ENCODE assay signal across 14 mouse cellular contexts in genomic region chr9:20666510-20667034, GRCm38 (mm10). TPM values are rescaled to one million over a fixed set of nuclear protein-coding genes. Genes with fewer than 3 reads are reported as not detected.
A peak's percentile ranks its signal among the peaks of the same experiment; 100 is the strongest.
DNase-seq lines count a peak whose midpoint lies in the region; TF ChIP-seq lines count a peak whose summit lies in the region.
"Had no signal": no experiment of that assay in that cellular context is flagged by ENCODE, and none has a peak within 500 bp of the region (broad histone marks: within the 10 kb centered on the region; RNA-seq: fewer than 3 reads in every experiment).

No protein-coding gene starts in this region.

- H3K27ac ChIP-seq in gastrocnemius, adult 2 months = no peak overlapping the region

- no peak for TF ChIP-seq CTCF in gastrocnemius, adult 2 months (IDR thresholded peaks at IDR 0.05)

- intact Hi-C loops in gastrocnemius, adult 2 months (cut with DNase I) = loop anchor here (10.0 kb wide), 1 partner anchor 168 kb away; no protein-coding TSS in a partner anchor

- no peaks in the 10 kb centered on the region for H3K36me3 ChIP-seq in myocyte (ENCODE audit: control insufficient read depth, insufficient read depth)

- TF ChIP-seq POLR2A in myocyte (IDR thresholded peaks at IDR 0.05; ENCODE audit: insufficient read length, low read depth) = no peak

- no peak overlapping the region for H3K4me2 ChIP-seq in myocyte (ENCODE audit: low read depth)
- H3K4me2 ChIP-seq: lung, embryonic 14.5 days had no signal

- no peak overlapping the region for H3K4me3 ChIP-seq in gastrocnemius, adult 2 months
- H3K4me3 ChIP-seq in myocyte = no peak overlapping the region

- H3K79me2 ChIP-seq in myocyte (ENCODE audit: control insufficient read depth, insufficient read depth) = no peaks in the 10 kb centered on the region

- no peak overlapping the region for H3ac ChIP-seq in myocyte (ENCODE audit: control insufficient read depth, insufficient read length)

- H3K27me3 ChIP-seq in myocyte (ENCODE audit: control insufficient read depth, insufficient read depth, insufficient read length) = no peaks in the 10 kb centered on the region

- peak; percentile 8 for DNase-seq in gastrocnemius, adult 2 months
- no peak for DNase-seq in gastrocnemius, postnatal 4 days (ENCODE audit: low spot score in 2 of 2)
- DNase-seq in retina, postnatal 1 day = peak; percentile 24
- DNase-seq in retina, embryonic 14.5 days (ENCODE audit: low spot score) = no peak
- no peak for DNase-seq in heart, postnatal 4 days
- no peak for DNase-seq in layer of hippocampus, adult 8-10 months (ENCODE audit: low spot score in 2 of 2)
- no peak for DNase-seq in layer of hippocampus, adult 9-10 months (ENCODE audit: low spot score)
- DNase-seq: cerebellum, adult 9-10 months; heart, adult 11 months; heart, postnatal 14 days; kidney, adult 18-20 months; lung, embryonic 14.5 days; right cerebral cortex, postnatal 25 days had no signal

TF ChIP-seq in myocyte, 11 proteins besides CTCF, POLR2A, EP300 and RAD21:
- TF ChIP-seq SRF (IDR thresholded peaks at IDR 0.05; ENCODE audit: control insufficient read depth, insufficient read length, low read depth) = no peak
- TF ChIP-seq POLR2AphosphoS2 (IDR thresholded peaks at IDR 0.05; ENCODE audit: insufficient read length, low read depth) = peak; percentile 51

RNA-seq across cellular contexts. Expression of gene Pin1, which starts 14.7 kb away (rescaled TPM):
- total RNA-seq in gastrocnemius, adult 2 months (2021) = 10 to 100 TPM; 13.0 to 15.0 TPM
- total RNA-seq in gastrocnemius, postnatal 4 days (2021) = 10 to 100 TPM; 17.3 to 18.6 TPM
- 36.8 TPM for polyA plus RNA-seq in myocyte (2012; fragmentation: generic; extraction: Trizol)
- total RNA-seq in heart, postnatal 4 days (2021) = 10 to 100 TPM; 20.5 to 22.1 TPM
- total RNA-seq in layer of hippocampus, adult 8-10 months (2022) = 10 to 100 TPM; 31.2 to 32.2 (median 31.6) TPM

RNA-seq across cellular contexts. Expression of gene Fbxl12, which starts 22.0 kb away (rescaled TPM):
- 1 to 10 TPM; 4.7 to 5.3 TPM for total RNA-seq in gastrocnemius, adult 2 months (2021)
- total RNA-seq in gastrocnemius, postnatal 4 days (2021) = 10 to 100 TPM; 15.1 to 17.2 TPM
- 10.6 TPM for polyA plus RNA-seq in myocyte (2012; fragmentation: generic; extraction: Trizol)
- 10 to 100 TPM; 16.1 to 16.5 TPM for total RNA-seq in heart, postnatal 4 days (2021)
- 10 to 100 TPM; 23.2 to 32.3 (median 30.1) TPM for total RNA-seq in layer of hippocampus, adult 8-10 months (2022)

RNA-seq across cellular contexts. Expression of gene Ubl5, which starts 23.9 kb away (rescaled TPM):
- total RNA-seq in gastrocnemius, adult 2 months (2021) = 100 to 1,000 TPM; 188 to 210 TPM
- total RNA-seq in gastrocnemius, postnatal 4 days (2021) = 100 to 1,000 TPM; 178 to 190 TPM
- polyA plus RNA-seq in myocyte (2012; fragmentation: generic; extraction: Trizol) = 762 TPM
- 100 to 1,000 TPM; 213 to 225 TPM for total RNA-seq in heart, postnatal 4 days (2021)
- total RNA-seq in layer of hippocampus, adult 8-10 months (2022) = 100 to 1,000 TPM; 231 to 321 (median 276) TPM

Comparison
In these comparisons a context has a peak if more than half of its experiments do, and no peak if none do; other contexts are left out.
1. DNase-seq: peak in gastrocnemius, adult 2 months (single experiment) and retina, postnatal 1 day (single experiment); none in gastrocnemius, postnatal 4 days (0 of 2), retina, embryonic 14.5 days (single experiment), heart, postnatal 4 days (single experiment), layer of hippocampus, adult 8-10 months (0 of 2) and layer of hippocampus, adult 9-10 months (single experiment).